Mouse (Mus musculus) ES-E14 (cell line): ENCODE data around the gene Pitpnc1.

ENCODE experiments used
- CHD2 ChIP-seq: IDR thresholded peaks from 2 replicates; pipeline ENCODE4 v1.6.1; 2014; ENCODE audit warnings: mild to moderate bottlenecking, low read depth, low read length, inconsistent platforms
- HCFC1 ChIP-seq: IDR thresholded peaks from 2 replicates; pipeline ENCODE4 v1.6.1; 2012; ENCODE audit warnings: low read length, inconsistent platforms, borderline replicate concordance; ENCODE audit not compliant: insufficient read depth
- ZC3H11A ChIP-seq: IDR thresholded peaks from 2 replicates; pipeline ENCODE4 v1.6.1; 2012; ENCODE audit warnings: low read depth, mild to moderate bottlenecking, inconsistent platforms, low read length, borderline replicate concordance
- ZNF384 ChIP-seq: IDR thresholded peaks from 2 replicates; pipeline ENCODE4 v1.6.1; 2012; ENCODE audit warnings: low read depth, low read length, inconsistent platforms

DNA sequence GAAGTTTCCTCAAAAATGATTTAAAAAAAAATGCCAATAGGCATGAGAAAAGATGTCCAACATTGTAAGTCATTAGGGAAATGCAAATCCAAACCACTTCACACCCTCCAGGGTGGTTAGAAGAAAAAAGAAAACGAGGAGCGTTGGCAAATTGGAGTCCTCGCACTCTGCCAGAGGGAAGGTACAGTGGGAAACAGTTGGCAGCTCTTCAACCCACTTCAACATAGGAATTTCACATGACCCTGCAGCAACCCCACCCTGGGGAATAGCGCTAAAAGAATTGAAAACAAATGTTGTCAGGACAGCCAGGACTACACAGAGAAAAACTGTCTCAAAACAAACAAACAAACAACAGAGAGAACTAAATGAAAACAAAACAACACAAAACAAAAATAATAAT lies 32.8 kb downstream of the Pitpnc1 start:
- TF ChIP-seq CHD2 (no peak), ZNF384 (no peak), HCFC1 (no peak), ZC3H11A (no peak)
